Mouse (Mus musculus): ENCODE results near the gene Nup107.
"Not testable (repeated sequence)": the region's sequence is repeated elsewhere in the genome, so short reads cannot be mapped to it uniquely, and the experiment has no call there.

The Nup107 gene

DNA sequence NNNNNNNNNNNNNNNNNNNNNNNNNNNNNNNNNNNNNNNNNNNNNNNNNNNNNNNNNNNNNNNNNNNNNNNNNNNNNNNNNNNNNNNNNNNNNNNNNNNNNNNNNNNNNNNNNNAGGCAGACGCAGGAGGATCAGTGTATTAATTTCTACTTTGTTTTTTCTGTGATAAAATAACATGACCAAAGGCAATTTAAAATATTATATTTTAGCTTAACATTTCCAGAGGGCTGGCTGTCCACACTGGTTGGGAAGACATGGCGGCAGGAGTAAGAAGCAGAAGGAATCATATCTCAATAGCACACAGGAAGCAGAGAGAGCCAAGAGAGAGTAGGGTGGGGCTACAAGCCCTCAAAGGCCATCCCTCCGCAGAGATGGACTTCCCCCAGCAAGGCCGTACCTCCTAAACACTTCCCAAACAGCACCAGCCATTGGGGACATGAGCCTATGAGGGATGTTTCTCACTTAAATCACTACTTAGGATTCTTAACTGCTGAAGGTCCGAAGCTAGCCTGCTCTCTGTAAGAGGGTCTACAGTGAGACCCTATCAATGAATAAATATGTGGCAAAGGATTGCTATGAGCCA, 68.3 kb downstream of the Nup107 start:
- in situ Hi-C loops (cut with MboI, MseI) = no loop called here

DNA sequence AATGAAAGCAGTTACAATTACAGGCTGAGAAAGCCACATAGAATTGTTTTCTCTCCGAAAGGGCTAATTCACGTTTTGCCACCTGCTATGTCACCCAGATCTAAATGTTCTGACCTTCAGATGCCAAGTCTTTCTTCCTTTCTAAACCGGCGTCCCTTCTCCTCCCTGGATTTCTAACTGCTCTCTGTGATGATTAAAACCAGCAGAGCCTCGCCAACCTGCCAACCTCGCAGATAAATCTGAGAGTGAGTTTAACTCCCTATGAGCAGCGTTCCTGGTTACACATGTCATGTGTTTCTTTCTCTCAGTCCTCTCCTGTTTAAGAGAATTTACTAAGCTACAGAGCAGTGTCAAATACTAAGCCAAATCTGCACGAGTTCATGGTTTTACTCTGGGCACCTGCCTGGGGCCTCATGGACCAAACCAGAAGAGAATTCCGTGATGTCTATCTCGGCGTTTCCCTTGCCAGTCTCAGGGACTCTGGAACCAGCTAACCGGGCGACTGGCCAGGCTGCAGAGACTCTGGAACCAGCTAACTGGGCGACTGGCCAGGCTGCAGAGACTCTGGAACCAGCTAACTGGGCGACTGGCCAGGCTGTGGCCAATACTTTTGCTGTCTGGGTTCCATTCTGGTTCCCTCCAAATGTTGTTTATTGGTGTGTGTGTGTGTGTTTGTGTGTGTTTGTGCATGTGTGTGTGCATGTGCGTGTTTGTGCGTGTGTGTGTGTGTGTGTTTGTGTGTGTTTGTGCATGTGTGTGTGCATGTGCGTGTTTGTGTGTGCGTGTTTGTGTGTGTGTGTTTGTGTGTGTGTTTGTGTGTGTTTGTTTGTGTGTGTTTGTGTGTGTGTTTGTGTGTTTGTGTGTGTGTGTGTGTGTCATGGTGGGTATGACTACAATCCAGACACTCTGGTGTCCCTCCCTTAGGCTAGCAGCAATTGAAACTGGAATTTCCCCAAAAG, 74.1 kb downstream of the Nup107 start:
- in situ Hi-C loops (cut with MboI, MseI) = no loop called here

DNA sequence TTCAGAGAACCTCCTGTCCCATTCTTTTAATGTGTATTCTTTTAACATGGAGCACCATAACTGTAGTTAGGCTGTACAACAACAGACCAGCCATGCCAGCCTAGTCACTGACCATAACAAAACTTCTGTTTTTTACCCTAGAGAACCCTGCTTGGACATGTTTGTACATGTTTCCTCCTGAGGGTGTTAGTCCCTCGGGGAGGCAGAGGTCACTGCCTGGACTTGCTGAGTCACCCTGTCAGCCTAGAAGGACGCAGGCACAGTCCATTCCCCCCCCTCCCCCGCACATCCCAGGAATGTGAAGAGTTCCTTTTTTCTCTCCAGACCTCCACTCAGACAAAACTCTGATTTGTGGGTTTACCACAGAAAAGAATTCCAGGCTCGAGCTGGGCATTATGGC, 74.9 kb downstream of the Nup107 start:
- in situ Hi-C loops (cut with MboI, MseI) = no loop called here

DNA sequence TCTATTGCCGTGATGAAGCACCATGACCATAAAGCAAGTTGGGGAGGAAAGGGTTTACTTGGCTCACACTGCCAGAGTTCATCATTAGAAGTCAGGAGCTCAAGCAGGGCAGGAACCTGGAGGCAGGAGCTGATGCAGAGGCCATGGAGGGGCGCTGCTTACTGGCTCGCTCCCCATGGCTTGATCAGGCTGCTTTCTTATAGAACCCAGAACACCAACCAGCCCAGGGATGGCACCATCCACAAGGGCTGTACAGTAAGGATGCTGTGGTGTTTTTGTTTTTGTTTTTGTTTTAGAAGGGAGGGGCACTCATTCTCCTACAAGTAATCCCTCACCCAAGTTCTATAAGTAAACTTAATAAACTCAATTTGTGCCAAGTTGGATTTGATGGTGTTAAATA, 75.8 kb downstream of the Nup107 start:
- in situ Hi-C loops (cut with MboI, MseI) = no loop called here

DNA sequence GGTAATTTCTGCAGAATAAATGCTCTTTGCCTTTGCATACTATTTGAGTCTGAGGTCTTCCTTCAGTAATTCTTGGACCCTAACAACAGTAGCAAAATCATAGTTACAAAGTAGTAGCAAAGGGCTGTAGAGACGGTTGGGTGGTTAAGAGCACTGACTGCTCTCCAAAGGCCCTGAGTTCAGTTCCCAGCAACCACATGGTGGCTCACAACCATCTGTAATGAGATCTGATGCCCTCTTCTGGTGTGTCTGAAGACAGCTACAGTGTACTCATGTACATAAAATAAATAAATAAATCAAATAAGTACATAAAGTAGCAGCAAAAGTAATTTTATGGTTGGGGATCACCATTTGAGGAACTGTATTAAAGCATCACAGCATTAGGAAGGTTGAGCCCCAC, 76.9 kb downstream of the Nup107 start:
- in situ Hi-C loops (cut with MboI, MseI) = not testable (repeated sequence)

DNA sequence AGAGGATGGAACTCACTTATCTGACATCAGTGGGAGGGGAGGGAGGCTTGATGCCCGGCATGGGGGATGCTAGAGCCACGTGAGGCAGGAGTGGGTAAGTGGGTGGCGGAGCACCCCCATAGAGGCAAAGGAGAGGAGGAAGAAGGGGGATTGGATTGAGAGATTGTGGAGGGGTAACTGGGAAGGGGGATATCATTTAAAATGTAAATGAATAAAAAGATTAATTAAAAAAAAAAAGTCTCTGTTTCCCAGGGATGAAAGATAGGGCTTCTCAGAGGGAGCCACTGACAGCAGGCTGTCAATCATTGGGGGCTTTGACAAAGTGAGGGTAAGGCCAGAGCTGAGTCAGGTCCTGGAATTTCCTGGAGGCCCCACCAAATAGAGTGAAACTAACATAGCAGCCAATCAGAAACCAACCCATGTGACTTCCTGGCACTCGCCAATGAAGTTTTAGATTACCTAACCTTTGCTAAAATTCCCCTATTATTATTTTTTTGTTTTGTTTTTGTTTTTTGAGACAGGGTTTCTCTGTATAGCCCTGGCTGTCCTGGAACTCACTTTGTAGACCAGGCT, 77.5 kb downstream of the Nup107 start:
- in situ Hi-C loops (cut with MboI, MseI) = no loop called here

DNA sequence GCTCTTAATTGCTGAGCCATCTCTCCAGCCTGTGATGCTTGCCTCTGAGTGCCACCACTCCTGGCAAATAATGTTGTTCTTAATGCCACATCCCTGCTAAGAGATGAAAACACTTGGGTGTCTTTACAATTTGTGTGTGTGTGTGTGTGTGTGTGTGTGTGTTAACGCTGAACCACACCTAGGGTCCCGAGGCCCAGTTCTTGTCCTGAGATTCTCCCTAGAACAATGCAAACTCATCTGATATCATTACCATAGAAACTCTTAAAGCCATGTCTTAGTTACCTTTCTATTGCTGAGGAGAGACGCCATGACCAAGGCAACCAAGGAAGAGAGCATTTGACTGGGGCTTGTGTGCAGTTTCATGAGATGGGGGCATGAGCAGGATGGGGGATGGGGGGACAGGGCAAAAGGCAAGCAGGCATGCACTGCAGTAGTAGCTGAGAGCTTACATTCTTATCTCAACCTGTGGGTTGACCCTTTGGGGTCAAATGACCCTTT, 78.4 kb downstream of the Nup107 start:
- in situ Hi-C loops (cut with MboI, MseI) = no loop called here

DNA sequence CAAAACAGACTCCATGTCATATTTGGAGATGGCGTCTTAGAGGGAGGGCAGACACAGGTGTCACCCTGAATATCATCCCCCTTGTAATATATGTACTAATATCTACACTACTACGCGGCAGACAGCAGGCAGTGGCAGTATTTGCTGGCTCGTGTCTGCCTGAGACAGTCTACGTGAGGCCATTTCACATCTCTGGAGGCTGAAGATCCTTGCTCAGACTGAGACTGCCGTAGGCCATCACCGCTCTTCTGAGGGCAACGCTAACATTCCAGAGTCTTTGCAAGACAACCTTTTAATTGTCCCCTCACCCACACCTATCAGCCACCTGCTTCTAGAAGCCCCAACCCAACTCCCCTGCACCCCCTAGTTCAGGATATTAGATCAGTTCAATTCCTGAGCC, 79.0 kb downstream of the Nup107 start:
- in situ Hi-C loops (cut with MboI, MseI) = no loop called here

DNA sequence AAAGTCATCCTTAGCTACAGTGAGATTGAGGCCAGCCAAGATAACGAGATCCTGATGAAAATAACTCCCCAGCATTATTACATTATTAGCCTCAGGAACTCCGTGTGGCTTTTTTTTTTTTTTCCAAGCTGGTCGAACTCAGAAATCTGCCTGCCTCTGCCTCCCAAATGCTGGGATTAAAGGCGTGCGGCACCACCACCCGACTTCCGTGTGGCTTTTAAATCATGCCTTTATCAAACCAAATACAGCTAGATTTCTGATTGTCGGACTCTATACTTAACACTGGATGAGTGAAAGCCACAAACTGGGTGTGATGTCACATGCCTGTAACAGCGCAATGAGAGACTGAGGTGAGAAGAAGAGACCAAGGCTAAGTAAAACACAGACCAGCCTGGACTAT, 79.6 kb downstream of the Nup107 start:
- in situ Hi-C loops (cut with MboI, MseI) = no loop called here

DNA sequence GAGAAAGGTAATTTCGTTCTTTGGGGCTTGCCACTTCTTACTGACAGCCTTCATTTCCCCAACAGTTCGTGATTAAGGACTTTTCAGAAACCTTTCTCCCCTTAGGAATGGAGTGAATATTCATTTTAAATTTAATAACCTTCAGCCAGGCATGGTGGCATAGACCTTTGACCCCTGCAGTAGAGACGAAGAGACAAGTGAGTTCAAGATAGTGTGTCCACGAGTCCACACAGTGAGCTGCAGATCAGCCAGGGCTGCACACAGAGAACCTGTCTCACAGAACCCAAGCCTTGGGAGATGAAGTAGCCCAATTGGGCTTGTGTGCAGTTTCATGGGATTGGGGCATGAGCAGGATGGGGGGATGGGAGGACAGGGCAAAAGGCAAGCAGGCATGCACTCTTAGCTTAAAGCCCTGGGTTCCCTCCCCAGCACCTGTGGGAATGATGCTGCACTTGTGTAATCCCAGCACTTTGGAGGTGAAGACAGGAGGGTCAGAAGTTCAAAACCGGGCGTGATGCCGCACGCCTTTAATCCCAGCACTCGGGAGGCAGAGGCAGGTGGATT, 80.2 kb downstream of the Nup107 start:
- in situ Hi-C loops (cut with MboI, MseI) = no loop called here

DNA sequence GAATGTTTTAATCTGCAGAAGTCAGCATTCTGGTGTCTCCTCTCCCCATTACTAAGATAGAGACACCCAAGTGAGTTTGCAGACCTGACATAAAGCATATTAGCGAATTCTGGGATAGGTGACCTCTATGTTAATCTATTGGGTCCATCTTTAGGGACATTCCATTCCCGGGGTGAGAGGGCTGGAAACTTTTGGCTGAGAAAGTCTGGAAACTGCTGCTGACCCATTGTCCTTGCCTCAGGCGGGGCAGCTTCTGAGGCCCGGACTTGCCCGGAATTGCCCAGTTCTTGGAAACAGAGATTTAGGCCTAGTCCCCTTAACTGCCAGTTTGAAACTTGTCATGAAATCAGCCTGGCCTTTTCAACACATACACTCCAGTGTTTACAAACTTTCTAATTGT, 81.1 kb downstream of the Nup107 start:
- in situ Hi-C loops (cut with MboI, MseI) = no loop called here

DNA sequence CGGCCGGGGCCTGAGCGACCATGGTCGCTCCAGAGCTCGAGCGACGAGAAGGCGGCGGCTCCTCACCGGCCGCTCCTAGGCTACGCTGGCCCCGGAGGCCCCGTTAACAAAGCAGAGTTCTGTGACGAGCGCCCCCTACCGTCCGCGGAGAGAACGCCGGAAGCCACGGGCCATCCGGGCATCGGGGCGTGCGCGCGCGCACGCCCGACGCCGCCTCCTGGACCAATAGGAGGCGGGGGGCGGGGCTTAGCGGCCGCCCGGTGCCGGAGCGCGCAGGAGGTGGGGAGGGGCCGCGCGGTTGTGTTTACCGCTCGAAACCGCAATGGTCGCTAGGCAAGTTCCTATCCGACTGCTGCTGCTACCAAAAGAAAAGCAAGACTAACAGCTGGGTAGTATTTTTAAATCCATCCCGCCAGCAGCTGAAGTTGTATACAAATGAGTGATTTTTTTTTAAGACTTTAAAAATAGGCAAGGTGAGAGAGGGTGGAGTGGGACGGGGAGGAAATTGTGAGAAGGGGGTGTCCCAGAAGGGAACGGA, 81.8 kb downstream of the Nup107 start, which contains the start of gene Mdm2:
Gene Mdm2 (minus strand): TSS at position 155 of the 538 bp plus-strand sequence.
- in situ Hi-C loops (cut with MboI, MseI) = no loop called here

DNA sequence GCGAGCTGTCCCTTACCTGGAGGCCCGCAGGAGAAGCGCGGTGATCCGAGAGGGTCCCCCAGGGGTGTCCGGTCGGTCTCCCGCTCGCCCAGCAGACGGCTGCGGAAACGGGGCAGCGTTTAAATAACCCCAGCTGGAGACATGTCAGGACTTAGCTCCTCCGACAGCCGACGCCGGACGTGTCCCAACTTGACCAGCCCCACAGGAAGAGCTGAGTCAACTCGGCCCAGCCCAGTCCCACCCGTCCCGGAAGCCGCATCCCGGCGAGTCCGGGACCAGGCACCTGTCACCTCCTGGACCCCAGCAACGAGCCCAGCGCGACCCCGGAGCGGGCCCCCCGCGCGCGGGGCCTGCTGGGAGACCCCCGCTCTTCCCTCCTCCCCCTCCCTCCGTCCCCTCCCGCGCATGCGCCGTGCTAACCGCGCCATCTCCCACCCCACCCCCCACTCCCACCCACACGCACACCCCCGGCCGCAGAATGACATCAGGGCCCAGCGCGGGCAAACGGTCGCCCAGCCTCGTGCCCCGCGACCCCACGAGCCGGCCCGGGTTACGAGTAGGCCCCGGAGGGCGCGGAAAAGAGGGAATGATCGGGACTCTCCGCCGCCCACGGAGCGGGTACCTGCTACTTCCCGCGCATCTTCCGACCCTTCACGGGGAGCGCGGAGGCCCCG, 82.4 kb downstream of the Nup107 start:
- in situ Hi-C loops (cut with MboI, MseI) = no loop called here

DNA sequence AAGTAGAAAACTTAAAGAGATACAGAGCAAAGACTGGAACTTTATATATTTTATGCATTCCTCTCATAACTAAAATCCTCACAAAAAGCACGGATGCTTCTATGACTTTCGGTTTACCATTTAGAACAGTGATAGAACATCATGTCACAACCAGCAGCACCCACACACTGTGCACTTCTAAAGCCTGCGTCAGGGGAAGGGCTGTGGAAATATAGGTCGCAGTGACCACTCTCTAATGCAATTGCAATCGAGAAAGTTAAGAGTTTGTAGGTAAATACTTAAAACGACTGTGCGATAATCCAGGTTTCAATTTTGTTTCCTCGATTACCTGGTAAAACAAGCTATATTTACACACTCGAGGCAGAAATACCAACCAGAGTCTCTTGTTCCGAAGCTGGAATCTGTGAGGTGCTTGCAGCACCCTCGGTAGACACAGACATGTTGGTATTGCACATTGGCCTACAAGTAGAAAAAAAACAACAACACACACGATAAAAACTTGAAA, 83.1 kb downstream of the Nup107 start:
- in situ Hi-C loops (cut with MboI, MseI) = no loop called here

DNA sequence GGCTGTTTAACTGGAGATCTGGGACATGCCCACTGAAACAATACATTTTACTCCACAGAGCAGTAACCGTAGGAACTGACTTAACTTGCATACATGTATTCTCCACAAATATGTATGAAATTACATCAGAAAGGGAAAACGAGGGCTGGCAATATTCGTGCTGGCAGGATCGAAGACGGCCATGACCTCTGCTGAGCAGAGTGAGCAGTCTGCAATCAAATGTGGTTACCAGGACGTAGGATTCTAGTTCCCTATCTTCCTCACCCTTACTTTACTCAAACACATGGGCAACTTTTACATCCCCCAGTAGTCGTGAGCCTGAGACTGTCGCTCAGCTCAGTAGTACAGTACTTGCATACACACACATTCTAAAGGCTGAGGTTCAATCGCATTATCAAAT, 83.6 kb downstream of the Nup107 start:
- in situ Hi-C loops (cut with MboI, MseI) = no loop called here

DNA sequence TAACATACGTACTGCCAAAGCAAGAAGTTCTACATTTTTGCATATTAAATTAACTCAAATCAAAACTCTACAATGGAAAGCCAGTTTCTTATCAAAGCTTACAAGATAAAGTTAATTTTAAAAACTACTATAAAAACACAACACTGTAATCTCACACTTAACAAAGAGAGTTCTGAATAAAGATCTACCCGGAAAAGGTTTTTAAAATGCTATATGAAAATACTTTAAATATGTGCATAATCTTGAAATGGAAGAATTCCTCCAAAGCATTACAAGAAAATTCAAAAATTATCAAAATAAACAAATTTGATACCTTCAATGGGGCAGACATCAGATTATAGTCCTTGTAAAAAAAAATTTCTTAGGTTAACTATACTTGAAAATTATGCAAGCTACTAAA, 84.1 kb downstream of the Nup107 start:
- in situ Hi-C loops (cut with MboI, MseI) = no loop called here

DNA sequence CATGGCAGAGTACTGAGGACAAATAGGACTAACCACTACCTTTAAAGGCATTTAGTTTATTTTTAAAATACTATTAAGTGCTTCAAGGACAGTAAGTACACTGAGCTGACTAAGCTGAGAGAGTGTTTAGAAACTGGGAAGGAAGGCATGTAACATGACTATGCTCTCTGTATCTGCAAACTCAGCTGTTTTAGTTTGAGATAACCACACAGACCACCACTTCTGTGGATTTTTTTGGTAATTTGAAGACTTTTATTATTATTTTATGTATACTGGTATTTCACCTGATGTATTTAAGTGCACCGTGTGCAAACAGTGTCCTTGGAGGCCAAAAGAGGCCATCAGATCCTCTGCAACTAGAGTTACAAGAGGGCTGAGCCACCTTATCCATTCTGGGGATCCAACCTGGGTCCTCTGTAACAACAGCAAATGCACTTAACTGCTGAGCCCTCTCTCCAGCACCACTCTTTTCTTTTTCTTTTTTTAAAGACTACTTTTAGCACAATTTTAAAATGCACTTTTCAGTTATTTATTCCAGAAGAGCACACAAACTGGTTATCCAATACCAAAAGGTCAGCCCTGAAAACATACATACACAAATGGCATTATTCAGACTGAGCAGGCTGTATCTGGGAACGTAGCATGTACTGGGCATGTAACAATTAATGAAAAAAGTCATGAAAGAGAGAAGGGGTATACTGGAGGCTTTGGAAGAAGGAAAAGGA, 85.2 kb downstream of the Nup107 start:
- in situ Hi-C loops (cut with MboI, MseI) = no loop called here

DNA sequence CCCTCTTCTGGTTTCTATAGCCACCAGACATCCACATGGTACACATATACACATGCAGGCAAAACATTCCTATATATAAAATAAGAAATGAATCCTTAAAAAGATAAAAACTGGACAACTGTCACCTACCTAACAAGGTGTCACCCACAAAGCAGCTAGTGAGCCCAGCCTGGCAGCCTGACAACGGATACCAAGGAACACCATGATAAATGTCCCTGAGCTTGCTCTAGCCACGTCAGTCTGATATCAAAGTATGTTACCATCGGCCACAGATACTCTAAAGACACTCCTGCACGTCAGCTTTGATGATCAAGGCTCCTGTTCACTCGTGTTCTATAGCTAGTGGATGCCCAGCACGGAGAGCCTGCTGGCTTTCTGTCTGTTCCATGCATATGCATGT, 86.1 kb downstream of the Nup107 start:
- in situ Hi-C loops (cut with MboI, MseI) = no loop called here

DNA sequence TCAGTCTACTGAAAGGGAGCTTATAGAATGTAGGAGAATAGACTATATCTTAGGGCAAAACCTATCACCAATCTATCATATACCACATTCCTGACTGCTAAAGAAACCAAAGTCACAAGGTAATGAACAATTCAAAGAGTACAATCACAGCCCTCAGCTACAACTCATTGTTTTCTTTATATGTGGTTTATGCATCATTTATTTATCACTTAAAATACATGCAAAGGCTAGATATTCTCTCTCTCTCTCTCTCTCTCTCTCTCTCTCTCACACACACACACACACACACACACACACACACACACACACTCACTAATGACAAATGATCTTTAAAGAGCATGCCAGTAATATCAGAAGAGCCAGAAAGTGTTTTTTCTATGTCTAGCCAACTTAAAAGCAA, 86.7 kb downstream of the Nup107 start:
- in situ Hi-C loops (cut with MboI, MseI) = no loop called here

DNA sequence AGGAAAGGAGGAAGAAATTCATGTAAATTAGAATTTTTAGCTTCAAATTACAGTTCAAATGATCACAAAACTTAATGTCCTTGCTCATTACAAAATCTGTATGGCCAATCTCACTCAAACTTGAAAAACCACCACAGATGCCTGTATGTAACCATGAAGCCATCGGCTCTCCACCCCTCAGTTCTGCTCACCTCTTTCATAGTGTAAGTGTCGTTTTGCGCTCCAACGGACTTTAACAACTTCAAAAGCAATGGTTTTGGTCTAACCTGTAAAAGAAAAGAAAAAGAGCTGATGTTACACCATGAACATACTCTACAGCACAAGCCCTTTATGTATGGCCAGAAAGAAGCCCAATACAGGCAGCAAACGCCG, 87.6 kb downstream of the Nup107 start:
- in situ Hi-C loops (cut with MboI, MseI) = loop anchor here (5.0 kb wide), 1 partner anchor 52 kb away; no protein-coding TSS in a partner anchor
